ENCODE assay signal across 8 mouse cellular contexts in genomic region chr15:99972361-99972988, GRCm38 (mm10). TPM values are rescaled to one million over a fixed set of nuclear protein-coding genes. Genes with fewer than 3 reads are reported as not detected.
A peak's percentile ranks its signal among the peaks of the same experiment; 100 is the strongest.
DNase-seq lines count a peak whose midpoint lies in the region; ATAC-seq lines count a peak whose summit lies in the region.

No protein-coding gene starts in this region.

- peaks cover 43% of the 10 kb centered on the region for H3K79me2 ChIP-seq in macrophage (ENCODE audit: inconsistent target)

- peak; percentile 96 for DNase-seq in R1 (ENCODE audit: low read depth, low spot score)
- peak; percentile 96 to 97 for DNase-seq in cerebellum, postnatal 25 days
- DNase-seq in frontal cortex, postnatal 36 days (ENCODE audit: low spot score in 2 of 2): peak; percentile 95 to 96
- DNase-seq in left cerebral cortex, adult 18-20 months (ENCODE audit: low spot score in 2 of 2): peak; percentile 95 to 97
- DNase-seq in right cerebral cortex, adult 18-20 months: peak; percentile 97
- DNase-seq in urinary bladder, postnatal 10 days (ENCODE audit: low spot score): peak; percentile 91

- H3K27me3 ChIP-seq in hindbrain, embryonic 16.5 days (replicated peaks; ENCODE audit: control insufficient read depth, insufficient read depth, low read length): no peaks in the 10 kb centered on the region

- peak overlapping the region; percentile 91 for H3K9ac ChIP-seq in hindbrain, embryonic 16.5 days (ENCODE audit: low read depth, low read length)

- H3K4me3 ChIP-seq in hindbrain, embryonic 16.5 days (ENCODE audit: low read length): peak overlapping the region; percentile 97
- peak overlapping the region; percentile 55 for H3K4me3 ChIP-seq in macrophage (ENCODE audit: inconsistent target)

- H3K4me1 ChIP-seq in hindbrain, embryonic 16.5 days (ENCODE audit: control insufficient read depth, insufficient read depth, low read depth, low read length): peaks cover 6% of the 10 kb centered on the region

- H3K4me2 ChIP-seq in hindbrain, embryonic 16.5 days (ENCODE audit: low read length): peak overlapping the region; percentile 90

- H3K36me3 ChIP-seq in hindbrain, embryonic 16.5 days (ENCODE audit: control insufficient read depth, insufficient read depth, low read length): no peaks in the 10 kb centered on the region
- H3K36me3 ChIP-seq in macrophage (ENCODE audit: inconsistent target): no peaks in the 10 kb centered on the region

- peak; percentile 98 for ATAC-seq in hindbrain, embryonic 16.5 days

- peak overlapping the region; percentile 92 for H3K27ac ChIP-seq in hindbrain, embryonic 16.5 days (ENCODE audit: low read depth, low read length)
- H3K27ac ChIP-seq in macrophage: peak overlapping the region; percentile 68

- under 1% methylated on average over 50 of the region's 50 CpGs for WGBS in hindbrain, embryonic 16.5 days
- WGBS in macrophage (ENCODE audit: missing documents): under 1% methylated on average over 45 of the region's 50 CpGs

- H3K9me3 ChIP-seq in hindbrain, embryonic 16.5 days (ENCODE audit: control insufficient read depth, low read length): no peaks in the 10 kb centered on the region

RNA-seq across cellular contexts. Expression of gene Larp4, which starts 2.6 kb away (rescaled TPM):
- polyA plus RNA-seq in hindbrain, embryonic 16.5 days (2015; fragmentation: Nextera tagmentation; extraction: Ambion mirVana): 20.7 and 23.0 TPM in 2 replicates
- total RNA-seq in left cerebral cortex, adult 18-20 months (2021): 10 to 100 TPM; 46.5 to 50.4 TPM
- total RNA-seq in macrophage (2018; cell fraction: chromatin; rRNA removed): 100 to 1,000 TPM in 1 of 26 experiments, 10 to 100 TPM in 25; 37.1 to 113 (median 64.2) TPM
- total RNA-seq in macrophage (2018; cell fraction: cytosol; rRNA removed): 10 to 100 TPM; 38.3 to 67.2 (median 50.8) TPM
- 100 to 1,000 TPM in 2 of 26 experiments, 10 to 100 TPM in 24; 34.5 to 117 (median 49.8) TPM for total RNA-seq in macrophage (2018; cell fraction: nucleus; rRNA removed)
- polyA plus RNA-seq in macrophage (2018): 26.4 to 45.5 TPM (median 32.7 TPM) in 3 replicates

RNA-seq across cellular contexts. Expression of gene Fam186a, which starts 5.6 kb away (rescaled TPM):
- not detected in 2 replicates for polyA plus RNA-seq in hindbrain, embryonic 16.5 days (2015; fragmentation: Nextera tagmentation; extraction: Ambion mirVana)
- under 1 TPM in 1 of 2 experiments, not detected in 1; 0.05 TPM for total RNA-seq in left cerebral cortex, adult 18-20 months (2021)
- under 1 TPM in 3 of 26 experiments, not detected in 23; 0.05 to 0.12 (median 0.08) TPM for total RNA-seq in macrophage (2018; cell fraction: chromatin; rRNA removed)
- total RNA-seq in macrophage (2018; cell fraction: cytosol; rRNA removed): not detected
- under 1 TPM in 1 of 26 experiments, not detected in 25; 0.06 TPM for total RNA-seq in macrophage (2018; cell fraction: nucleus; rRNA removed)
- polyA plus RNA-seq in macrophage (2018): not detected in 3 replicates

Comparison
In these comparisons a context has a peak if more than half of its experiments do, and no peak if none do; other contexts are left out.
1. Peak in every context shown above with its lines: DNase-seq, ATAC-seq, H3K4me3 ChIP-seq and H3K27ac ChIP-seq.